Mouse (Mus musculus): Measurements from ENCODE around the gene Ydjc. TPM values are rescaled to one million over a fixed set of nuclear protein-coding genes. Genes with fewer than 3 reads are reported as not detected.

Ydjc gene
- polyA plus RNA-seq, 1 experiment from 2014 or later: 44.3 TPM

GRCm38 (mm10) chr16:17167179-17167578 lies 22.8 kb downstream of the Ydjc start:
- no peak for ATAC-seq (ENCODE audit: low FRiP score, low read depth)
- H3K9ac ChIP-seq: no peak overlapping the region
- H3K27me3 ChIP-seq: no peaks in the 10 kb centered on the region
- peaks cover 19% of the 10 kb centered on the region for H3K36me3 ChIP-seq
- no peak overlapping the region for H3K27ac ChIP-seq (replicated peaks)
- no peaks in the 10 kb centered on the region for H3K4me1 ChIP-seq (replicated peaks)
- H3K4me3 ChIP-seq: no peak overlapping the region
- no peaks in the 10 kb centered on the region for H3K9me3 ChIP-seq
- H3K4me2 ChIP-seq: no peak overlapping the region

GRCm38 (mm10) chr16:17168049-17168448 lies 23.6 kb downstream of the Ydjc start:
- no peak for ATAC-seq (ENCODE audit: low FRiP score, low read depth)
- H3K4me2 ChIP-seq: no peak overlapping the region
- H3K27me3 ChIP-seq: no peaks in the 10 kb centered on the region
- H3K9ac ChIP-seq: no peak overlapping the region
- WGBS: 91% methylated on average over 5 of the region's 5 CpGs
- H3K27ac ChIP-seq (replicated peaks): no peak overlapping the region
- peaks cover 26% of the 10 kb centered on the region for H3K36me3 ChIP-seq
- no peak overlapping the region for H3K4me3 ChIP-seq
- no peaks in the 10 kb centered on the region for H3K9me3 ChIP-seq
- H3K4me1 ChIP-seq (replicated peaks): no peaks in the 10 kb centered on the region

GRCm38 (mm10) chr16:17175765-17176164 lies 31.3 kb downstream of the Ydjc start:
- peaks cover 39% of the 10 kb centered on the region for H3K36me3 ChIP-seq
- H3K9ac ChIP-seq: no peak overlapping the region
- ATAC-seq (ENCODE audit: low FRiP score, low read depth): no peak
- no peaks in the 10 kb centered on the region for H3K9me3 ChIP-seq
- no peak overlapping the region for H3K4me2 ChIP-seq
- H3K27ac ChIP-seq (replicated peaks): no peak overlapping the region
- no peaks in the 10 kb centered on the region for H3K27me3 ChIP-seq
- H3K4me1 ChIP-seq (replicated peaks): 0 out of 2 replicates have a peak, but pooled peaks cover 5% of the 10 kb centered on the region
- 91% methylated on average over 2 of the region's 2 CpGs for WGBS
- no peak overlapping the region for H3K4me3 ChIP-seq

- H3K27me3 ChIP-seq: no peaks in the 10 kb centered on the region
- ATAC-seq (ENCODE audit: low FRiP score, low read depth): no peak
- H3K36me3 ChIP-seq: peaks cover 25% of the 10 kb centered on the region
- H3K9me3 ChIP-seq: no peaks in the 10 kb centered on the region
- WGBS: 93% methylated on average over 1 of the region's 1 CpGs
- H3K9ac ChIP-seq: no peak overlapping the region
- H3K4me2 ChIP-seq: no peak overlapping the region
- 0 out of 2 replicates have a peak, but pooled peaks cover 5% of the 10 kb centered on the region for H3K4me1 ChIP-seq (replicated peaks)
- no peak overlapping the region for H3K27ac ChIP-seq (replicated peaks)
- no peak overlapping the region for H3K4me3 ChIP-seq
Measured at GRCm38 (mm10) chr16:17177623-17178170, 33.3 kb downstream of the Ydjc start.

- ATAC-seq (ENCODE audit: low FRiP score, low read depth): no peak
- no peak overlapping the region for H3K27ac ChIP-seq (replicated peaks)
- no peak overlapping the region for H3K9ac ChIP-seq
- 94% methylated on average over 3 of the region's 3 CpGs for WGBS
- no peaks in the 10 kb centered on the region for H3K27me3 ChIP-seq
- no peak overlapping the region for H3K4me3 ChIP-seq
- no peak overlapping the region for H3K4me2 ChIP-seq
- peaks cover 10% of the 10 kb centered on the region for H3K36me3 ChIP-seq
- H3K9me3 ChIP-seq: no peaks in the 10 kb centered on the region
- H3K4me1 ChIP-seq (replicated peaks): 0 out of 2 replicates have a peak, but pooled peaks cover 5% of the 10 kb centered on the region
Measured at GRCm38 (mm10) chr16:17179706-17180105, 35.3 kb downstream of the Ydjc start.

- WGBS: 93% methylated on average over 4 of the region's 4 CpGs
- H3K9me3 ChIP-seq: no peaks in the 10 kb centered on the region
- no peak overlapping the region for H3K4me3 ChIP-seq
- no peak for ATAC-seq (ENCODE audit: low FRiP score, low read depth)
- H3K4me1 ChIP-seq (replicated peaks): 0 out of 2 replicates have a peak, but pooled peaks cover 5% of the 10 kb centered on the region
- H3K4me2 ChIP-seq: no peak overlapping the region
- H3K27me3 ChIP-seq: no peaks in the 10 kb centered on the region
- no peak overlapping the region for H3K9ac ChIP-seq
- H3K27ac ChIP-seq (replicated peaks): no peak overlapping the region
- H3K36me3 ChIP-seq: peaks cover 5% of the 10 kb centered on the region; the same call in 1 of the 2 replicates
Measured at GRCm38 (mm10) chr16:17181382-17181781, 37.0 kb downstream of the Ydjc start.

- H3K4me1 ChIP-seq (replicated peaks): no peaks in the 10 kb centered on the region
- ATAC-seq (ENCODE audit: low FRiP score, low read depth): no peak
- 81% methylated on average over 2 of the region's 2 CpGs for WGBS
Measured at GRCm38 (mm10) chr16:17182136-17182535, 37.7 kb downstream of the Ydjc start.

GRCm38 (mm10) chr16:17183003-17183402 lies 38.6 kb downstream of the Ydjc start:
- H3K4me2 ChIP-seq: no peak overlapping the region
- 89% methylated on average over 3 of the region's 3 CpGs for WGBS
- no peaks in the 10 kb centered on the region for H3K9me3 ChIP-seq
- ATAC-seq (ENCODE audit: low FRiP score, low read depth): no peak
- no peak overlapping the region for H3K27ac ChIP-seq (replicated peaks)
- H3K9ac ChIP-seq: no peak overlapping the region
- H3K4me3 ChIP-seq: no peak overlapping the region
- peaks cover 5% of the 10 kb centered on the region; the same call in 1 of the 2 replicates for H3K36me3 ChIP-seq
- H3K4me1 ChIP-seq (replicated peaks): no peaks in the 10 kb centered on the region
- no peaks in the 10 kb centered on the region for H3K27me3 ChIP-seq

More at GRCm38 (mm10) chr16:17182136-17182535, 37.7 kb downstream of the Ydjc start:
- Histone ChIP-seq H3K9me3 (no peaks in the 10 kb centered on the region), H3K27ac (replicated peaks) (no peak overlapping the region), H3K9ac (no peak overlapping the region), H3K27me3 (no peaks in the 10 kb centered on the region), H3K4me2 (no peak overlapping the region), H3K4me3 (no peak overlapping the region), H3K36me3 (peaks cover 5% of the 10 kb centered on the region; the same call in 1 of the 2 replicates)

GRCm38 (mm10) chr16:17185475-17185874 lies 41.1 kb downstream of the Ydjc start:
- Histone ChIP-seq H3K9ac (no peak overlapping the region), H3K27ac (replicated peaks) (no peak overlapping the region), H3K4me2 (no peak overlapping the region), H3K27me3 (no peaks in the 10 kb centered on the region), H3K4me3 (no peak overlapping the region), H3K4me1 (replicated peaks) (no peaks in the 10 kb centered on the region), H3K9me3 (no peaks in the 10 kb centered on the region), H3K36me3 (peaks cover 5% of the 10 kb centered on the region; the same call in 1 of the 2 replicates)
- ATAC-seq (ENCODE audit: low FRiP score, low read depth): no peak

- no peaks in the 10 kb centered on the region for H3K36me3 ChIP-seq
- H3K4me1 ChIP-seq (replicated peaks): no peaks in the 10 kb centered on the region
- no peak overlapping the region for H3K4me2 ChIP-seq
- no peak overlapping the region for H3K4me3 ChIP-seq
- no peak for ATAC-seq (ENCODE audit: low FRiP score, low read depth)
- no peak overlapping the region for H3K27ac ChIP-seq (replicated peaks)
- H3K9ac ChIP-seq: no peak overlapping the region
- no peaks in the 10 kb centered on the region for H3K27me3 ChIP-seq
- 94% methylated on average over 4 of the region's 4 CpGs for WGBS
- H3K9me3 ChIP-seq: no peaks in the 10 kb centered on the region
Measured at GRCm38 (mm10) chr16:17193823-17194222, 49.4 kb downstream of the Ydjc start.

GRCm38 (mm10) chr16:17200121-17200952 lies 55.9 kb downstream of the Ydjc start:
- peak overlapping the region; percentile 84 for H3K27ac ChIP-seq (replicated peaks)
- WGBS: 10% methylated on average over 24 of the region's 24 CpGs
- no peak for ATAC-seq (ENCODE audit: low FRiP score, low read depth)

GRCm38 (mm10) chr16:17200953-17201707 lies 56.7 kb downstream of the Ydjc start:
- Histone ChIP-seq H3K4me1 (replicated peaks) (peaks cover 17% of the 10 kb centered on the region), H3K9me3 (no peaks in the 10 kb centered on the region), H3K36me3 (no peaks in the 10 kb centered on the region), H3K4me2 (peak overlapping the region; percentile 76), H3K27ac (replicated peaks) (peak overlapping the region; percentile 84), H3K9ac (peak overlapping the region; percentile 97), H3K27me3 (no peaks in the 10 kb centered on the region), H3K4me3 (peak overlapping the region; percentile 96)
- peak; percentile 91 for ATAC-seq (ENCODE audit: low FRiP score, low read depth)
- WGBS: 0% methylated on average over 52 of the region's 72 CpGs

More at GRCm38 (mm10) chr16:17200121-17200952, 55.9 kb downstream of the Ydjc start:
- H3K9me3 ChIP-seq: no peaks in the 10 kb centered on the region
- H3K36me3 ChIP-seq: no peaks in the 10 kb centered on the region
- no peaks in the 10 kb centered on the region for H3K27me3 ChIP-seq
- peak overlapping the region; percentile 76 for H3K4me2 ChIP-seq
- H3K9ac ChIP-seq: peak overlapping the region; percentile 97
- H3K4me3 ChIP-seq: peak overlapping the region; percentile 96
- peaks cover 17% of the 10 kb centered on the region for H3K4me1 ChIP-seq (replicated peaks)

All from hindbrain, embryonic 15.5 days (tissue).